Mouse (Mus musculus) embryonic facial prominence, embryonic 15.5 days (tissue): Measurements from ENCODE around the gene Mt2. TPM values are rescaled to one million over a fixed set of nuclear protein-coding genes. Genes with fewer than 3 reads are reported as not detected.
"Not testable (repeated sequence)": the region's sequence is repeated elsewhere in the genome, so short reads cannot be mapped to it uniquely, and the experiment has no call there.

Source experiments
- ATAC-seq: fragments of 200-750 bp; cut with Nextera tagmentation; 2 replicates; pipeline ENCODE4 v1.8.0; 2017; ENCODE audit warnings: low read depth, moderate TSS enrichment; ENCODE audit not compliant: insufficient number of reproducible peaks, low FRiP score, low TSS enrichment
- H3K27ac ChIP-seq: fragments of 300-500 bp; sonication (generic); replicated peaks from 2 replicates; pipeline ENCODE4 v1.5.1; 2015; ENCODE audit warnings: mild to moderate bottlenecking, inconsistent platforms
- H3K27me3 ChIP-seq: fragments of 300-500 bp; sonication (generic); 2 replicates; pipeline ENCODE4 v1.6.1; 2015; ENCODE audit warnings: inconsistent platforms
- H3K36me3 ChIP-seq: fragments of 300-500 bp; sonication (generic); 2 replicates; pipeline ENCODE4 v1.6.1; 2015; ENCODE audit warnings: mild to moderate bottlenecking, inconsistent platforms
- H3K4me1 ChIP-seq: fragments of 300-500 bp; sonication (generic); 2 replicates; pipeline ENCODE4 v1.6.1; 2015; ENCODE audit warnings: inconsistent platforms
- H3K4me2 ChIP-seq: fragments of 300-500 bp; sonication (generic); replicated peaks from 2 replicates; pipeline ENCODE4 v1.6.1; 2015; ENCODE audit warnings: mild to moderate bottlenecking, inconsistent platforms
- H3K4me3 ChIP-seq: fragments of 300-500 bp; sonication (generic); replicated peaks from 2 replicates; pipeline ENCODE4 v1.5.1; 2015; ENCODE audit warnings: mild to moderate bottlenecking, inconsistent platforms
- H3K9ac ChIP-seq: fragments of 300-500 bp; sonication (generic); 2 replicates; pipeline ENCODE4 v1.6.1; 2015; ENCODE audit warnings: inconsistent platforms
- H3K9me3 ChIP-seq: fragments of 300-500 bp; sonication (generic); replicated peaks from 2 replicates; pipeline ENCODE4 v1.6.1; 2016; ENCODE audit warnings: inconsistent platforms
- WGBS: fragments of 180-500 bp; shearing (Covaris S2); methylation state at CpG from one replicate; pipeline ENCODE4 v1.1.7; 2015; 5-methylcytosine and 5-hydroxymethylcytosine counted together
- polyA plus RNA-seq: library from polyadenylated mRNA; unstranded; fragments of >200 nt; fragmentation: Nextera tagmentation; extraction: Ambion mirVana; gene quantifications from 2 replicates; pipeline ENCODE4 v1.2.1, GENCODE M21; 2015

Gene Mt2
- polyA plus RNA-seq, 1 experiment from 2014 or later = 83.3 TPM

GRCm38 (mm10) chr8:94148236-94148635, 24.2 kb upstream of the Mt2 start:
- Histone ChIP-seq H3K36me3 (no peaks in the 10 kb centered on the region), H3K9ac (no peak overlapping the region), H3K4me3 (no peak overlapping the region), H3K4me1 (peaks cover 11% of the 10 kb centered on the region), H3K27ac (no peak overlapping the region), H3K27me3 (peaks cover 17% of the 10 kb centered on the region), H3K4me2 (no peak overlapping the region), H3K9me3 (no peaks in the 10 kb centered on the region)
- no peak for ATAC-seq
- 29% methylated on average over 5 of the region's 5 CpGs for WGBS

GRCm38 (mm10) chr8:94150925-94151324, 21.5 kb upstream of the Mt2 start:
- Histone ChIP-seq H3K4me1 (peaks cover 16% of the 10 kb centered on the region), H3K27me3 (peaks cover 28% of the 10 kb centered on the region), H3K9ac (no peak overlapping the region), H3K9me3 (no peaks in the 10 kb centered on the region), H3K4me2 (no peak overlapping the region), H3K36me3 (no peaks in the 10 kb centered on the region), H3K27ac (no peak overlapping the region), H3K4me3 (no peak overlapping the region)
- WGBS = 73% methylated on average over 5 of the region's 5 CpGs
- ATAC-seq = no peak

GRCm38 (mm10) chr8:94152513-94153300, 19.8 kb upstream of the Mt2 start, which contains the start of gene Mt3:
Gene Mt3 (plus strand): TSS chr8:94152607.
- Histone ChIP-seq H3K27me3 (peaks cover 28% of the 10 kb centered on the region), H3K9me3 (no peaks in the 10 kb centered on the region), H3K27ac (no peak within 1 kb of the TSS), H3K4me2 (peak within 1 kb of the TSS; percentile 46), H3K4me3 (peak within 1 kb of the TSS; percentile 21), H3K36me3 (no peaks in the 10 kb centered on the region), H3K4me1 (peaks cover 16% of the 10 kb centered on the region), H3K9ac (no peak within 1 kb of the TSS)
- ATAC-seq = peak; percentile 61; the same call in 1 of the 2 replicates
- 2% methylated on average over 27 of the region's 29 CpGs for WGBS

- Histone ChIP-seq H3K27ac (no peak overlapping the region), H3K27me3 (peaks cover 28% of the 10 kb centered on the region), H3K36me3 (no peaks in the 10 kb centered on the region), H3K4me2 (no peak overlapping the region), H3K4me3 (no peak overlapping the region), H3K9me3 (no peaks in the 10 kb centered on the region), H3K4me1 (peaks cover 16% of the 10 kb centered on the region), H3K9ac (no peak overlapping the region)
- ATAC-seq = no peak
- WGBS = 34% methylated on average over 7 of the region's 7 CpGs
Observed at GRCm38 (mm10) chr8:94153451-94153850, 19.0 kb upstream of the Mt2 start.

GRCm38 (mm10) chr8:94154537-94154936, 17.9 kb upstream of the Mt2 start:
- no peak overlapping the region for H3K9ac ChIP-seq
- H3K9me3 ChIP-seq = no peaks in the 10 kb centered on the region
- no peak overlapping the region for H3K27ac ChIP-seq
- ATAC-seq = no peak
- no peak overlapping the region for H3K4me3 ChIP-seq
- 46% methylated on average over 6 of the region's 6 CpGs for WGBS
- peaks cover 28% of the 10 kb centered on the region for H3K27me3 ChIP-seq
- H3K4me1 ChIP-seq = peaks cover 16% of the 10 kb centered on the region
- no peaks in the 10 kb centered on the region for H3K36me3 ChIP-seq
- H3K4me2 ChIP-seq = no peak overlapping the region

- Histone ChIP-seq H3K4me1 (peaks cover 16% of the 10 kb centered on the region), H3K4me3 (no peak overlapping the region), H3K4me2 (no peak overlapping the region), H3K27me3 (peaks cover 28% of the 10 kb centered on the region), H3K27ac (no peak overlapping the region), H3K36me3 (no peaks in the 10 kb centered on the region), H3K9ac (no peak overlapping the region), H3K9me3 (no peaks in the 10 kb centered on the region)
- ATAC-seq = no peak
- 59% methylated on average over 4 of the region's 4 CpGs for WGBS
Observed at GRCm38 (mm10) chr8:94156092-94156491, 16.4 kb upstream of the Mt2 start.

GRCm38 (mm10) chr8:94165772-94166171, 6.7 kb upstream of the Mt2 start:
- H3K4me1 ChIP-seq, H3K27me3 ChIP-seq, H3K9me3 ChIP-seq, H3K4me2 ChIP-seq, H3K9ac ChIP-seq, ATAC-seq, H3K36me3 ChIP-seq, H3K4me3 ChIP-seq, H3K27ac ChIP-seq: not testable (repeated sequence)
- WGBS = 71% methylated on average over 8 of the region's 8 CpGs

GRCm38 (mm10) chr8:94167244-94167643, 5.2 kb upstream of the Mt2 start:
- Histone ChIP-seq H3K9ac (no peak overlapping the region), H3K4me1 (peaks cover 15% of the 10 kb centered on the region), H3K9me3 (no peaks in the 10 kb centered on the region), H3K27me3 (peaks cover 22% of the 10 kb centered on the region), H3K4me2 (peak overlapping the region; percentile 25; the same call in 1 of the 2 replicates), H3K36me3 (no peaks in the 10 kb centered on the region), H3K4me3 (no peak overlapping the region), H3K27ac (no peak overlapping the region)
- 5% methylated on average over 6 of the region's 6 CpGs for WGBS
- ATAC-seq = no peak

GRCm38 (mm10) chr8:94169547-94169946, 2.9 kb upstream of the Mt2 start:
- peaks cover 43% of the 10 kb centered on the region for H3K27me3 ChIP-seq
- no peaks in the 10 kb centered on the region for H3K36me3 ChIP-seq
- no peak overlapping the region for H3K27ac ChIP-seq
- H3K9ac ChIP-seq = no peak overlapping the region
- no peak for ATAC-seq
- no peak overlapping the region for H3K4me3 ChIP-seq
- no peak overlapping the region for H3K4me2 ChIP-seq
- H3K4me1 ChIP-seq = peaks cover 28% of the 10 kb centered on the region
- WGBS = 76% methylated on average over 5 of the region's 5 CpGs
- H3K9me3 ChIP-seq = no peaks in the 10 kb centered on the region

GRCm38 (mm10) chr8:94171321-94171755, 1.1 kb upstream of the Mt2 start:
- Histone ChIP-seq H3K36me3 (no peaks in the 10 kb centered on the region), H3K4me2 (peak overlapping the region; percentile 93), H3K4me3 (peak overlapping the region; percentile 49), H3K9me3 (no peaks in the 10 kb centered on the region), H3K27me3 (peaks cover 59% of the 10 kb centered on the region), H3K4me1 (peaks cover 28% of the 10 kb centered on the region), H3K9ac (no peak overlapping the region), H3K27ac (no peak overlapping the region)
- no peak for ATAC-seq
- 26% methylated on average over 10 of the region's 10 CpGs for WGBS

- ATAC-seq = no peak
- H3K27ac ChIP-seq = peak overlapping the region; percentile 45
- peaks cover 70% of the 10 kb centered on the region for H3K27me3 ChIP-seq
- H3K36me3 ChIP-seq = no peaks in the 10 kb centered on the region
- H3K4me2 ChIP-seq = peak overlapping the region; percentile 93
- H3K4me3 ChIP-seq = peak overlapping the region; percentile 49
- H3K9me3 ChIP-seq = no peaks in the 10 kb centered on the region
- WGBS = 2% methylated on average over 39 of the region's 39 CpGs
- H3K9ac ChIP-seq = 0 out of 2 replicates have a peak overlapping the region, but pooled peaks have one; percentile 2
- H3K4me1 ChIP-seq = peaks cover 25% of the 10 kb centered on the region
Observed at GRCm38 (mm10) chr8:94172809-94173732, 607 bp downstream of the Mt2 start.
